8 mouse cellular contexts compared by ENCODE assay signal in the genomic region with DNA sequence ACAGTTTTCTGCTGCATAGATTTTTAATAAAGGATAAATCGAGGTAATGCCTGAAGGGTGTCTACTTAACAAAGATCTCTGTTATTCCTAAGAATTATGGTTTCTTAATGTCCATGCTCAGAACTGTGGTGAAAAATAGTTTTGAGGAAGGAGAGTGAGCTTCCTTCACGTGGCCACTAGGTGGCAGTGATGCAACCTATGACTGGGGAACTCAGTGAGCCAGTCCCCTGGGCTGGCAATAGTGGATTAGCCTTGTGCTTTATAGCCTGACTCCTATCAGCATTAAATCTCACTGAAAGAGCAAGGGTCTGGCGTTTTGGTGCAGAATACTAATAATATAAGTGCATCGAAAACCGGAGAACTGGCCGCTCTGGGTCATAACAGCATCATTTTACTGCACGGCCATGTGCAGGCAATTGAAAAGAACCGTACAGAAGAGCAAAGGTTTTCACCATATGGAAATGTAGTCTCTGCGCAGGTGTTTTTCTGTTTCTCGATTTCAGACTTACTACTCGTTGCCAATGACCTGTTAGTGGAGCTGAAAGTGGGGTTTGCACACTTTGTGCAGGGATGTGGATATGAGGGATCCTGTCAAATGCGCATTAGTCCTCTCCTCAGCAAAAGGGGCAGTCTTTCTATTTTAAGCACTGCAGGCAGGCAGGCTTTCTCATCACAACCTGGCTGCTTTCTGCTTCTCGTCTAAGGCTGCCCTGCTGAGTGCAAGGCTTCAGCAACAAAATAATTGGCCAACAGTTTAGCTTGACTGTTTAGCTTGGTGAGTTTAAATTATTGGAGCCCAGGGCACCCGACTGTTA. TPM values are rescaled to one million over a fixed set of nuclear protein-coding genes. Genes with fewer than 3 reads are reported as not detected.
DNase-seq lines count a peak whose midpoint lies in the region; ATAC-seq and TF ChIP-seq lines count a peak whose summit lies in the region.

No protein-coding gene starts in this region.

- no peaks in the 10 kb centered on the region for H3K4me1 ChIP-seq in ES-Bruce4 (ENCODE audit: control insufficient read depth, insufficient read depth, low read length)
- H3K4me1 ChIP-seq in limb, embryonic 11.5 days (ENCODE audit: control insufficient read depth, insufficient read depth, low read length) = no peaks in the 10 kb centered on the region
- H3K4me1 ChIP-seq in thymus, adult 2 months (replicated peaks; ENCODE audit: control insufficient read depth, insufficient read depth, low read length) = no peaks in the 10 kb centered on the region

- H3K9ac ChIP-seq in ES-Bruce4 (ENCODE audit: low read depth, poor library complexity, severe bottlenecking) = no peak overlapping the region
- no peak overlapping the region for H3K9ac ChIP-seq in limb, embryonic 11.5 days (ENCODE audit: low read length)

- no peak overlapping the region for H3K4me2 ChIP-seq in limb, embryonic 11.5 days (ENCODE audit: low read depth, severe bottlenecking)

- no peaks in the 10 kb centered on the region; the same call in 1 of the 2 replicates for H3K27me3 ChIP-seq in ES-Bruce4 (ENCODE audit: control insufficient read depth, insufficient read depth, low read length, poor library complexity, severe bottlenecking)
- no peaks in the 10 kb centered on the region for H3K27me3 ChIP-seq in limb, embryonic 11.5 days (ENCODE audit: control insufficient read depth, insufficient read depth, low read length)
- H3K27me3 ChIP-seq in thymus, adult 2 months (ENCODE audit: control insufficient read depth, insufficient read depth, low read length) = no peaks in the 10 kb centered on the region

- peak; percentile 16 to 17 for DNase-seq in gastrocnemius, postnatal 4 days (ENCODE audit: low spot score in 2 of 2)
- no peak for DNase-seq in gastrocnemius, adult 8-10 months (ENCODE audit: low spot score in 2 of 2)
- peak; percentile 13 for DNase-seq in c-Kit-positive CD71-positive TER-119-positive erythroid progenitor cells, embryonic 14.5 days (ENCODE audit: low spot score)
- peak; percentile 6 to 8 for DNase-seq in heart, postnatal 36 days
- peak; percentile 63 for DNase-seq in limb, embryonic 11.5 days (ENCODE audit: low spot score)
- peak; percentile 48 for DNase-seq in right cerebral cortex, postnatal 14 days
- no peak for DNase-seq in thymus, adult 2 months

- intact Hi-C loops in heart, postnatal 36 days (cut with DNase I) = loop anchor here (5.0 kb wide), 1 partner anchor 784 kb away; no protein-coding TSS in a partner anchor

- TF ChIP-seq EP300 in ES-Bruce4 (IDR thresholded peaks at IDR 0.05; ENCODE audit: insufficient read depth, low read depth, low read length) = no peak

- no peak for TF ChIP-seq POLR2A in ES-Bruce4 (IDR thresholded peaks at IDR 0.05; ENCODE audit: insufficient read depth, low read length)
- no peak for TF ChIP-seq POLR2A in thymus, adult 2 months (IDR thresholded peaks at IDR 0.05; ENCODE audit: control insufficient read depth, extremely low read depth, insufficient read depth, low read length, poor library complexity)

- no peaks in the 10 kb centered on the region for H3K36me3 ChIP-seq in ES-Bruce4 (ENCODE audit: control insufficient read depth, insufficient read depth, low read length, poor library complexity, severe bottlenecking)
- H3K36me3 ChIP-seq in limb, embryonic 11.5 days (ENCODE audit: control insufficient read depth, insufficient read depth, low read length) = no peaks in the 10 kb centered on the region
- H3K36me3 ChIP-seq in thymus, adult 2 months (ENCODE audit: control insufficient read depth, insufficient read depth, low read length) = no peaks in the 10 kb centered on the region

- no peak overlapping the region for H3K4me3 ChIP-seq in ES-Bruce4 (ENCODE audit: low read depth, low read length)
- H3K4me3 ChIP-seq in limb, embryonic 11.5 days (ENCODE audit: low read depth, low read length) = no peak overlapping the region
- H3K4me3 ChIP-seq in thymus, adult 2 months (ENCODE audit: control insufficient read depth, insufficient read depth, low read length) = no peak overlapping the region

- TF ChIP-seq CTCF in ES-Bruce4 (IDR thresholded peaks at IDR 0.05; ENCODE audit: low read depth, low read length) = peak; percentile 80
- TF ChIP-seq CTCF in thymus, adult 2 months (IDR thresholded peaks at IDR 0.05; ENCODE audit: borderline replicate concordance, control insufficient read depth, extremely low read depth, insufficient read depth, low read length, poor library complexity) = no peak

- 55% methylated on average over 14 of the region's 14 CpGs for WGBS in limb, embryonic 11.5 days
- 65% methylated on average over 14 of the region's 14 CpGs for WGBS in thymus, adult 2 months

- H3K27ac ChIP-seq in ES-Bruce4 (ENCODE audit: insufficient read depth, low read length) = no peak overlapping the region
- no peak overlapping the region for H3K27ac ChIP-seq in limb, embryonic 11.5 days (replicated peaks; ENCODE audit: low read depth, low read length)
- no peak overlapping the region for H3K27ac ChIP-seq in thymus, adult 2 months (ENCODE audit: control insufficient read depth, insufficient read depth, low read length)

- ATAC-seq in limb, embryonic 11.5 days (ENCODE audit: insufficient number of reproducible peaks, low FRiP score, low TSS enrichment, low read depth) = peak; percentile 74

- H3K9me3 ChIP-seq in ES-Bruce4 (replicated peaks; ENCODE audit: control insufficient read depth, insufficient read depth, low read length, poor library complexity, severe bottlenecking) = no peaks in the 10 kb centered on the region
- H3K9me3 ChIP-seq in limb, embryonic 11.5 days (ENCODE audit: control insufficient read depth, low read length) = no peaks in the 10 kb centered on the region

RNA-seq across cellular contexts. Expression of a gene that starts 23.8 kb away (rescaled TPM):
- total RNA-seq in gastrocnemius, postnatal 4 days (2021) = not detected
- total RNA-seq in gastrocnemius, adult 8-10 months (2022) = not detected
- not detected in 2 replicates for polyA plus RNA-seq in ES-Bruce4 (2011; ENCODE audit: insufficient read depth, insufficient read length, low read depth, missing spikeins)
- total RNA-seq in heart, postnatal 36 days (2021) = not detected
- polyA plus RNA-seq in limb, embryonic 11.5 days (2014; fragmentation: Nextera tagmentation; extraction: Ambion mirVana) = not detected in 2 replicates
- not detected in 2 replicates for polyA plus RNA-seq in thymus, adult 2 months (2012; rRNA removed)

Comparison
In these comparisons a context has a peak if more than half of its experiments do, and no peak if none do; other contexts are left out.
1. DNase-seq: peak in gastrocnemius, postnatal 4 days (2 of 2), c-Kit-positive CD71-positive TER-119-positive erythroid progenitor cells, embryonic 14.5 days (single experiment), heart, postnatal 36 days (2 of 2), limb, embryonic 11.5 days (single experiment) and right cerebral cortex, postnatal 14 days (single experiment); none in gastrocnemius, adult 8-10 months (0 of 2) and thymus, adult 2 months (single experiment).